Mouse (Mus musculus) heart, embryonic 12.5 days (tissue): Measurements from ENCODE around the gene Lbp. TPM values are rescaled to one million over a fixed set of nuclear protein-coding genes. Genes with fewer than 3 reads are reported as not detected.
A peak's percentile ranks its signal among the peaks of the same experiment; 100 is the strongest.

Experiments
- ATAC-seq: fragments of 200-750 bp; cut with Nextera tagmentation; 2 replicates; pipeline ENCODE4 v1.8.0; 2017; ENCODE audit warnings: moderate TSS enrichment, moderate library complexity; ENCODE audit not compliant: insufficient number of reproducible peaks, low FRiP score
- H3K27ac ChIP-seq: fragments of 300-500 bp; sonication (generic); 2 replicates; pipeline ENCODE4 v1.5.1; 2016; ENCODE audit warnings: mild to moderate bottlenecking, moderate library complexity; ENCODE audit not compliant: poor library complexity, severe bottlenecking
- H3K27me3 ChIP-seq: fragments of 300-500 bp; sonication (generic); replicated peaks from 2 replicates; pipeline ENCODE4 v1.6.1; 2016; ENCODE audit warnings: mild to moderate bottlenecking, moderate library complexity
- H3K36me3 ChIP-seq: fragments of 300-500 bp; sonication (generic); 2 replicates; pipeline ENCODE4 v1.6.1; 2016; ENCODE audit warnings: mild to moderate bottlenecking, moderate library complexity
- H3K4me1 ChIP-seq: fragments of 300-500 bp; sonication (generic); replicated peaks from 2 replicates; pipeline ENCODE4 v1.6.1; 2016; ENCODE audit warnings: mild to moderate bottlenecking
- H3K4me2 ChIP-seq: fragments of 300-500 bp; sonication (generic); 2 replicates; pipeline ENCODE4 v1.6.1; 2016; ENCODE audit warnings: mild to moderate bottlenecking, moderate library complexity
- H3K4me3 ChIP-seq: fragments of 300-500 bp; sonication (generic); 2 replicates; pipeline ENCODE4 v1.5.1; 2016; ENCODE audit warnings: mild to moderate bottlenecking
- H3K9ac ChIP-seq: fragments of 300-500 bp; sonication (generic); 2 replicates; pipeline ENCODE4 v1.6.1; 2016; ENCODE audit warnings: mild to moderate bottlenecking, moderate library complexity
- H3K9me3 ChIP-seq: fragments of 300-500 bp; sonication (generic); replicated peaks from 2 replicates; pipeline ENCODE4 v1.6.1; 2016; ENCODE audit warnings: mild to moderate bottlenecking, moderate library complexity
- WGBS: fragments of 180-500 bp; shearing (Covaris S2); methylation state at CpG from one replicate; pipeline ENCODE4 v1.1.7; 2016; 5-methylcytosine and 5-hydroxymethylcytosine counted together
- polyA plus RNA-seq: library from polyadenylated mRNA; unstranded; fragments of >200 nt; fragmentation: Nextera tagmentation; extraction: Ambion mirVana; gene quantifications from 2 replicates; pipeline ENCODE4 v1.2.1, GENCODE M21; 2016

Gene Lbp
- polyA plus RNA-seq, 1 experiment from 2014 or later, result 13.3 TPM

DNA sequence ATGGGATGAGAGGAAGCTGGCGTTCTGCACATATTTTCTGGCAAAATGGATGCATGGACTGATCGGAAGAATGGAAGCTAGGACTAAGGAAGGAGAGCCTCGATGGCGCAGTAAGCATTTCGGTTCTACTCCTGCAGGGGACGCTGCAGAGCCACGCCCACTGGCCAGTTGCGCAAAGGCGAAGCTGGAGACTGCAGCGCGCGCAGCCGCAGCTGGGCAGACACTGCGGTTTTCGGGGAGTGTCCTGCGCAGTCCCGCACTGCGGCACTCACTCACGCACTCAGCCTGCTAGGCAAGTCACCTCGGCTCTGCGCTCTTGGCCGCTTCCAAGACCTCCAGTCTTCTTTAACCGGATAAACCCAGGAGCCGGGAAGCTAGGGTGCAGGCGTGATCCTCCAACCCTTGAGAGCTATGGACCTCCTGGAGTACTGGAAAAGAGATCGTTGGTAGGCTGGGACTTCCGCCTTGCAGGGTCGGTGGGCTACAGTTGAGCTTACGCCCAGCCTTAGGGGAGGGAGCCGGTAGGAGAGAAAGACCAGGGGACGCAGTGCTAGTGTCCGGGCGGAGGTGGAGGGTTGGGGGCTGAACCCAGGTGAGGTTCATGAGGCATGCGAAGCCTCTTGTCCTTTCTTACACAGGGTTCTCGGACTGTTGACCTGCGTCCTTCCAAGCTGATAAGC lies 69.3 kb downstream of the Lbp start, which contains the start of gene Snhg11:
TSS of gene Snhg11 (plus strand) at position 196 of the 680 bp plus-strand sequence.
- H3K27me3 ChIP-seq, result peaks cover 47% of the 10 kb centered on the region
- H3K27ac ChIP-seq, result no peak within 1 kb of the TSS
- H3K4me1 ChIP-seq, result peaks cover 4% of the 10 kb centered on the region
- no peak for ATAC-seq
- H3K36me3 ChIP-seq, result no peaks in the 10 kb centered on the region
- peak within 1 kb of the TSS; percentile 26; the same call in 1 of the 2 replicates for H3K9ac ChIP-seq
- H3K9me3 ChIP-seq, result no peaks in the 10 kb centered on the region
- H3K4me2 ChIP-seq, result peak within 1 kb of the TSS; percentile 65
- 2% methylated on average over 36 of the region's 36 CpGs for WGBS
- peak within 1 kb of the TSS; percentile 41 for H3K4me3 ChIP-seq

DNA sequence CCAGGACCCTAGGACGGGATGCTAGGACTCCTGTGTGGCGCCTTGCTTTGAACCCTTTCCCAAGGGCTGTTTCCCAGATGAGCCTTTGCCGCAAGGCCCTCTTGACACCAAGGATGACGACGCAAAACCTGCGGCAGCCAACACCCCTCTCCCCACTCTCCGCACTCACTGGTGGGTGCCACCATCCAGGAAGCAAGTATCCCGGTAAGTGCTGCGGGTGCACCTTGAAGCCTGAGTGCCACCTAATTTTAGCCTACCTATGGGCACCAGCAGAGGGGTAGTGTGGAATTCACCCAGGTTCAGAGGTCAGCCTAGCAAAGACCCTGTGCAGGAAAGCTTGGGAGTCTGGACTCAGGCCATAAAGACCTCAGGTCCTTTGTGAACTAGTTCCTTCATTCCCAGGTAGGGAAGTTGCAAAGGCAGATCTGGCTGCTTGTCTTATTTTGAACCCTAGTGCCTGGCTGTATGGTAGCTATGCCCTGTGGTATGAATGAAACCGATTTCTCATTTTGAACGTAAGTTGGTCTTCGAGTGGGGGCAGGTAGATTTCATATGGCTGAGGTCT lies 69.9 kb downstream of the Lbp start:
- no peaks in the 10 kb centered on the region for H3K36me3 ChIP-seq
- 22% methylated on average over 12 of the region's 12 CpGs for WGBS
- H3K4me1 ChIP-seq, result peaks cover 4% of the 10 kb centered on the region
- peak overlapping the region; percentile 65 for H3K4me2 ChIP-seq
- no peaks in the 10 kb centered on the region for H3K9me3 ChIP-seq
- H3K27me3 ChIP-seq, result peaks cover 47% of the 10 kb centered on the region
- H3K9ac ChIP-seq, result no peak overlapping the region
- H3K4me3 ChIP-seq, result no peak overlapping the region
- ATAC-seq, result no peak
- H3K27ac ChIP-seq, result no peak overlapping the region

DNA sequence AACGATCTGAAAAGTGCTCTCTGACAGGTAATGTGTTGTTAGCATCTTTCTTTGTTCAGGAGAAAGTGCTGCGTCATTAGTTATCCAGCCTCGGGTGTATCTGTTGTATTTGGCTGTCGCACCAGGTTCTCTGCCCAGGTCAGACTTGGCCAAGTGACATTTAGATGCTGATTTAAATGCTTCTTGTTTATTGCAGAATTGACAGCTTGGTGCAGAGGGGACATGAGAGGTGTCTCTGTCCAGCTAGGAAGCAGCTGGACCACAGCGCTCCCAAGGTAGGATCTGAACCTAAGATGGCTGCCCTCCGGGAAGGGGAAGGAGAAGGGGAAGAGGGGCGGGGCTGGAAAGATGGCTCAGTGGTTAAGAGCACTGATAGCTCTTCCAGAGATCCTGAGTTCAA lies 70.5 kb downstream of the Lbp start:
- Histone ChIP-seq H3K9me3 (no peaks in the 10 kb centered on the region), H3K4me3 (no peak overlapping the region), H3K36me3 (no peaks in the 10 kb centered on the region), H3K9ac (no peak overlapping the region), H3K27me3 (peaks cover 45% of the 10 kb centered on the region), H3K27ac (no peak overlapping the region), H3K4me1 (peaks cover 4% of the 10 kb centered on the region), H3K4me2 (no peak overlapping the region)
- 59% methylated on average over 7 of the region's 7 CpGs for WGBS
- no peak for ATAC-seq

DNA sequence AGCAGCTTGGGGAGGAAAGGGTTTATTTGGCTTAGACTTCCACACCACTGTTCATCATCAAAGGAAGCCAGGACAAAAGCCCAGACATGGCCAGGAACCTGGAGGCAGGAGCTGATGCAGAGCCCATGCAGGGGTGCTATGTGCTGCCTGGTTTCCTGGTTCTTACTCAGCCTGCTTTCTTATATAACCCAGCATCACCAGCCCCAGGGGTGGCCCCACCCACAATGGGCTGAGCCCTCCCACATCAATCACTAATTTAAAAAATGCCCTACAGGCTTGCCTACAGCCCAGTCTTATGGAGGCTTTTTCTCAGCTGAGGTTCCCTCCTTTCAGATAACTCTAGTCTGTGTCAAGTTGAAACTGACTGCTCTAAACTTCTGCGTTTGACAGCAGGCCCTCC lies 71.5 kb downstream of the Lbp start:
- H3K9me3 ChIP-seq, result no peaks in the 10 kb centered on the region
- no peak overlapping the region for H3K4me2 ChIP-seq
- H3K4me1 ChIP-seq, result peaks cover 4% of the 10 kb centered on the region
- H3K27me3 ChIP-seq, result peaks cover 45% of the 10 kb centered on the region
- no peak overlapping the region for H3K9ac ChIP-seq
- ATAC-seq, result no peak
- no peak overlapping the region for H3K4me3 ChIP-seq
- WGBS, result 83% methylated on average over 1 of the region's 1 CpGs
- no peak overlapping the region for H3K27ac ChIP-seq
- no peaks in the 10 kb centered on the region for H3K36me3 ChIP-seq

DNA sequence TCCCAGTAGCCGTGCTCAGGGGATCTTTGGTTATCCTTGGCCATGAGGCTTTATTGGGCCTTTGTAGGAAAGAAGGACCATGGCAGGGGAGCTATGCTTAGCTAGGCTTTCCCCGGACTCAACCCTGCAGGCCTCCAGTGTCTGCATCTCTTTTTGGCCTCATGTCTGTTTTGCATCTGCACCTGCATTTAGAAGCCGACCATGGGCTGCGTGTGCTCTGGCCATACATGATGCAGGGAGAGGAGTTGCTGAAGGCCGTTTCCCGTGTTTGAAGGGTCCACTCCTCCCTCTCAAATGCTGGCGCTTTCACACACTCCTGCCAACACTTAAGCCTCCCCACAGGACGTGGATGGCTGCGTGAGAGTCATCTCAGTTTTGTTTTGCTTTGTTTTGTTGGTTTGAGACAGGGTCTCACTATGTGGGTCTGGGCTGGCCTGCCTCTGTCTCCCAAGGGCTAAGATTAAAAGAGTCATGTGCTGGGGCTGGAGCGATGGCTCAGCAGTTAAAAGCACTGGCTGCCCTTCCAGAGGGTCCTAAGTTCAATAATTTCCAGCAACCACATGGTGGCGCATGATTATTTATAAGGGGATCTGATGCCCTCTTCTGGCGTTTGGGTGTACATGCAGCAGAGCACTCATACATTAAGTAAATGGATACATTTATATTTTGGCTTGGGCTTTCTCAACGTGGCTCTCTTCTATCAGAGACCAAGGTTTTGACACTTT lies 73.2 kb downstream of the Lbp start:
- WGBS, result 43% methylated on average over 13 of the region's 13 CpGs
- no peak for ATAC-seq
- H3K36me3 ChIP-seq, result no peaks in the 10 kb centered on the region
- H3K4me2 ChIP-seq, result no peak overlapping the region
- H3K4me3 ChIP-seq, result no peak overlapping the region
- H3K9me3 ChIP-seq, result no peaks in the 10 kb centered on the region
- no peak overlapping the region for H3K9ac ChIP-seq
- peaks cover 4% of the 10 kb centered on the region for H3K4me1 ChIP-seq
- H3K27ac ChIP-seq, result no peak overlapping the region
- H3K27me3 ChIP-seq, result peaks cover 30% of the 10 kb centered on the region

Other genes starting within 250 kb of the Lbp start
- 227 and 231 TPM in 2 replicates for gene Tgm2, start 160.1 kb upstream of the Lbp start, polyA plus RNA-seq
- 1.1 and 1.5 TPM in 2 replicates for gene D630003M21Rik, start 77.3 kb upstream of the Lbp start, polyA plus RNA-seq
- not detected in 2 replicates for gene Bpi, start 48.4 kb upstream of the Lbp start, polyA plus RNA-seq
- 0.55 and 1.1 TPM in 2 replicates for gene Snhg11, start 69.1 kb downstream of the Lbp start, polyA plus RNA-seq
- gene Ralgapb, start 103.4 kb downstream of the Lbp start, polyA plus RNA-seq, result 12.8 and 15.8 TPM in 2 replicates
- not detected in 2 replicates for gene Adig, start 196.1 kb downstream of the Lbp start, polyA plus RNA-seq
- 0.19 TPM in 1 of 2 replicates, not detected in the other for gene Arhgap40, start 206.3 kb downstream of the Lbp start, polyA plus RNA-seq